8 mouse cellular contexts compared by ENCODE assay signal in genomic region chr13:102905361-102905950, GRCm38 (mm10).
DNase-seq lines count a peak whose midpoint lies in the region; ATAC-seq and TF ChIP-seq lines count a peak whose summit lies in the region.

No protein-coding gene starts in this region.

- peaks cover 6% of the 10 kb centered on the region; the same call in 1 of the 2 replicates for H3K4me1 ChIP-seq in cortical plate, adult 2 months (ENCODE audit: control insufficient read depth, insufficient read depth, low read length)
- peaks cover 51% of the 10 kb centered on the region for H3K4me1 ChIP-seq in heart, embryonic 13.5 days
- H3K4me1 ChIP-seq in liver, adult 2 months (ENCODE audit: control insufficient read depth, insufficient read depth, low read length), result peaks cover 3% of the 10 kb centered on the region; the same call in 1 of the 2 replicates
- H3K4me1 ChIP-seq in stomach, embryonic 16.5 days (ENCODE audit: control insufficient read depth, insufficient read depth, low read length), result peaks cover 19% of the 10 kb centered on the region; the same call in 1 of the 2 replicates

- H3K27me3 ChIP-seq in heart, embryonic 13.5 days (replicated peaks), result no peaks in the 10 kb centered on the region
- H3K27me3 ChIP-seq in liver, adult 2 months (ENCODE audit: control insufficient read depth, insufficient read depth, low read length), result no peaks in the 10 kb centered on the region
- no peaks in the 10 kb centered on the region for H3K27me3 ChIP-seq in stomach, embryonic 16.5 days (ENCODE audit: control insufficient read depth, insufficient read depth, low read length)

- H3K79me2 ChIP-seq in liver, adult 2 months (ENCODE audit: control insufficient read depth, insufficient read depth, low read length), result peaks cover 14% of the 10 kb centered on the region; the same call in 1 of the 2 replicates

- intact Hi-C loops in left cerebral cortex, adult 2 months (cut with DNase I), result loop anchor here (2.0 kb wide), 1 partner anchor 27 kb away; no protein-coding TSS in a partner anchor
- intact Hi-C loops in left cerebral cortex, postnatal 14 days (cut with DNase I), result no loop called here

- no peak for ATAC-seq in heart, embryonic 13.5 days (ENCODE audit: extremely low read depth, insufficient number of reproducible peaks, low FRiP score, low TSS enrichment)
- ATAC-seq in stomach, embryonic 16.5 days (ENCODE audit: insufficient read depth, low FRiP score), result no peak
- no peak for ATAC-seq in megakaryocyte progenitor cell, adult 5-6 weeks (replicated peaks; ENCODE audit: poor library complexity)

- no peaks in the 10 kb centered on the region; the same call in 1 of the 2 replicates for H3K9me3 ChIP-seq in heart, embryonic 13.5 days
- H3K9me3 ChIP-seq in stomach, embryonic 16.5 days (replicated peaks; ENCODE audit: control insufficient read depth, low read length), result no peaks in the 10 kb centered on the region

- TF ChIP-seq CTCF in left cerebral cortex, adult 2 months (IDR thresholded peaks at IDR 0.05), result no peak
- no peak for TF ChIP-seq CTCF in cortical plate, adult 2 months (IDR thresholded peaks at IDR 0.05; ENCODE audit: extremely low read depth, insufficient read depth, low read length)
- no peak for TF ChIP-seq CTCF in liver, adult 2 months (IDR thresholded peaks at IDR 0.05; ENCODE audit: low read depth, low read length)

- no peak for TF ChIP-seq POLR2A in cortical plate, adult 2 months (IDR thresholded peaks at IDR 0.05; ENCODE audit: extremely low read depth, insufficient read depth, low read length)
- no peak for TF ChIP-seq POLR2A in liver, adult 2 months (IDR thresholded peaks at IDR 0.05; ENCODE audit: extremely low read depth, insufficient read depth, low read length)

- peak overlapping the region; percentile 61 for H3K4me3 ChIP-seq in left cerebral cortex, adult 2 months
- peak overlapping the region; percentile 53 for H3K4me3 ChIP-seq in cortical plate, adult 2 months (ENCODE audit: insufficient read depth, low read length)
- peak overlapping the region; percentile 60 for H3K4me3 ChIP-seq in heart, embryonic 13.5 days
- peak overlapping the region; percentile 64 for H3K4me3 ChIP-seq in liver, adult 2 months (ENCODE audit: insufficient read depth, low read depth, low read length)
- peak overlapping the region; percentile 67 for H3K4me3 ChIP-seq in stomach, embryonic 16.5 days (replicated peaks; ENCODE audit: low read length)

- peaks cover 6% of the 10 kb centered on the region for H3K36me3 ChIP-seq in heart, embryonic 13.5 days
- H3K36me3 ChIP-seq in liver, adult 2 months (ENCODE audit: control insufficient read depth, insufficient read depth, low read length), result no peaks in the 10 kb centered on the region
- no peaks in the 10 kb centered on the region for H3K36me3 ChIP-seq in stomach, embryonic 16.5 days (ENCODE audit: control insufficient read depth, insufficient read depth, low read length)

- peak overlapping the region; percentile 85 for H3K9ac ChIP-seq in heart, embryonic 13.5 days
- peak overlapping the region; percentile 82 for H3K9ac ChIP-seq in liver, adult 2 months (ENCODE audit: low read depth, low read length)
- H3K9ac ChIP-seq in stomach, embryonic 16.5 days (ENCODE audit: low read length), result peak overlapping the region; percentile 75

- no peak for DNase-seq in left cerebral cortex, adult 2 months (ENCODE audit: extremely low spot score in 1 of 2, low spot score in 2 of 2)
- DNase-seq in left cerebral cortex, postnatal 14 days (ENCODE audit: low spot score in 2 of 2), result no peak
- no peak for DNase-seq in liver, adult 2 months (ENCODE audit: extremely low read depth, low read depth, low spot score)
- DNase-seq in right cerebral cortex, postnatal 4 days, result no peak

- peak overlapping the region; percentile 69 for H3K4me2 ChIP-seq in heart, embryonic 13.5 days
- H3K4me2 ChIP-seq in stomach, embryonic 16.5 days (ENCODE audit: low read depth, low read length), result peak overlapping the region; percentile 61

- H3K27ac ChIP-seq in left cerebral cortex, adult 2 months, result peak overlapping the region; percentile 86
- H3K27ac ChIP-seq in cortical plate, adult 2 months (ENCODE audit: insufficient read depth, low read length), result no peak overlapping the region
- peak overlapping the region; percentile 89 for H3K27ac ChIP-seq in heart, embryonic 13.5 days (replicated peaks)
- H3K27ac ChIP-seq in liver, adult 2 months (replicated peaks; ENCODE audit: insufficient read depth, low read depth, low read length), result peak overlapping the region; percentile 63
- H3K27ac ChIP-seq in stomach, embryonic 16.5 days (ENCODE audit: low read length), result peak overlapping the region; percentile 87

- 1% methylated on average over 16 of the region's 16 CpGs for WGBS in heart, embryonic 13.5 days
- under 1% methylated on average over 16 of the region's 16 CpGs for WGBS in liver, adult 2 months
- 2% methylated on average over 16 of the region's 16 CpGs for WGBS in stomach, embryonic 16.5 days
